Mouse (Mus musculus): Measurements from ENCODE around the gene Celf5. TPM values are rescaled to one million over a fixed set of nuclear protein-coding genes. Genes with fewer than 3 reads are reported as not detected.

Celf5 gene
- polyA plus RNA-seq, 1 experiment from 2014 or later: 0.19 TPM

GRCm38 (mm10) chr10:81410350-81410749 is 72.2 kb downstream of the Celf5 start:
- Histone ChIP-seq H3K36me3 (ENCODE audit: control insufficient read depth, insufficient read depth, low read length) (peaks cover 3% of the 10 kb centered on the region; the same call in 1 of the 2 replicates), H3K4me1 (ENCODE audit: control insufficient read depth, insufficient read depth, low read length) (peaks cover 95% of the 10 kb centered on the region), H3K4me3 (ENCODE audit: low read depth, low read length) (no peak overlapping the region), H3K4me2 (peak overlapping the region; percentile 43), H3K27ac (ENCODE audit: low read depth, low read length) (peak overlapping the region; percentile 54; the same call in 1 of the 2 replicates), H3K27me3 (ENCODE audit: control insufficient read depth, insufficient read depth, low read length) (no peaks in the 10 kb centered on the region; the same call in 1 of the 2 replicates), H3K9ac (ENCODE audit: low read depth, low read length) (0 out of 2 replicates have a peak overlapping the region, but pooled peaks have one; percentile 50), H3K9me3 (replicated peaks; ENCODE audit: control insufficient read depth, low read length) (no peaks in the 10 kb centered on the region)
- ATAC-seq (replicated peaks; ENCODE audit: insufficient number of reproducible peaks, low FRiP score, low TSS enrichment): no peak
- 57% methylated on average over 4 of the region's 4 CpGs for WGBS (ENCODE audit: insufficient replicate concordance)

GRCm38 (mm10) chr10:81409330-81409729 is 73.2 kb downstream of the Celf5 start:
- Histone ChIP-seq H3K27ac (ENCODE audit: low read depth, low read length) (peak overlapping the region; percentile 72), H3K4me3 (ENCODE audit: low read depth, low read length) (0 out of 2 replicates have a peak overlapping the region, but pooled peaks have one; percentile 9), H3K36me3 (ENCODE audit: control insufficient read depth, insufficient read depth, low read length) (peaks cover 5% of the 10 kb centered on the region; the same call in 1 of the 2 replicates), H3K9me3 (replicated peaks; ENCODE audit: control insufficient read depth, low read length) (no peaks in the 10 kb centered on the region), H3K4me1 (ENCODE audit: control insufficient read depth, insufficient read depth, low read length) (peaks cover 88% of the 10 kb centered on the region), H3K9ac (ENCODE audit: low read depth, low read length) (peak overlapping the region; percentile 2; the same call in 1 of the 2 replicates), H3K27me3 (ENCODE audit: control insufficient read depth, insufficient read depth, low read length) (peaks cover 5% of the 10 kb centered on the region; the same call in 1 of the 2 replicates), H3K4me2 (peak overlapping the region; percentile 43)
- ATAC-seq (replicated peaks; ENCODE audit: insufficient number of reproducible peaks, low FRiP score, low TSS enrichment): 0 out of 2 replicates have a peak, but pooled peaks have one; percentile 7
- 15% methylated on average over 8 of the region's 8 CpGs for WGBS (ENCODE audit: insufficient replicate concordance)

Small RNA genes within 50 kb of the gene (microRNA-seq; reads per million reads assigned to microRNA genes)
- gene Gm25595 (ENCODE audit: borderline number of aligned reads): not detected
- gene Mir1191b (ENCODE audit: borderline number of aligned reads): 1.4 reads per million, percentile 19 among the genes with 10 or more reads in this experiment

Other genes starting within 250 kb of the Celf5 start
- 2.3 and 3.7 TPM in 2 replicates for gene Zfr2, start 249.6 kb downstream of the Celf5 start, polyA plus RNA-seq (2014; fragmentation: Nextera tagmentation; extraction: Ambion mirVana)
- 1.0 and 1.7 TPM in 2 replicates for gene Matk, start 229.8 kb downstream of the Celf5 start, polyA plus RNA-seq (2014; fragmentation: Nextera tagmentation; extraction: Ambion mirVana)
- 247 and 257 TPM in 2 replicates for gene Mrpl54, start 215.8 kb downstream of the Celf5 start, polyA plus RNA-seq (2014; fragmentation: Nextera tagmentation; extraction: Ambion mirVana)
- gene Apba3, start 215.7 kb downstream of the Celf5 start, polyA plus RNA-seq (2014; fragmentation: Nextera tagmentation; extraction: Ambion mirVana): 41.2 and 44.1 TPM in 2 replicates
- 0.90 and 1.4 TPM in 2 replicates for gene Tjp3, start 191.1 kb downstream of the Celf5 start, polyA plus RNA-seq (2014; fragmentation: Nextera tagmentation; extraction: Ambion mirVana)
- gene Pip5k1c, start 189.7 kb downstream of the Celf5 start, polyA plus RNA-seq (2014; fragmentation: Nextera tagmentation; extraction: Ambion mirVana): 30.2 and 32.1 TPM in 2 replicates
- gene Cactin, start 161.6 kb downstream of the Celf5 start, polyA plus RNA-seq (2014; fragmentation: Nextera tagmentation; extraction: Ambion mirVana): 20.2 and 25.0 TPM in 2 replicates
- gene Tbxa2r, start 154.0 kb downstream of the Celf5 start, polyA plus RNA-seq (2014; fragmentation: Nextera tagmentation; extraction: Ambion mirVana): 10.9 and 11.2 TPM in 2 replicates
- not detected in 2 replicates for gene Gipc3, start 139.4 kb downstream of the Celf5 start, polyA plus RNA-seq (2014; fragmentation: Nextera tagmentation; extraction: Ambion mirVana)
- 102 and 107 TPM in 2 replicates for gene Hmg20b, start 132.2 kb downstream of the Celf5 start, polyA plus RNA-seq (2014; fragmentation: Nextera tagmentation; extraction: Ambion mirVana)
- gene Mfsd12, start 125.2 kb downstream of the Celf5 start, polyA plus RNA-seq (2014; fragmentation: Nextera tagmentation; extraction: Ambion mirVana): 4.6 and 4.7 TPM in 2 replicates
- gene 4930404N11Rik, start 116.9 kb downstream of the Celf5 start, polyA plus RNA-seq (2014; fragmentation: Nextera tagmentation; extraction: Ambion mirVana): 0.23 and 0.67 TPM in 2 replicates
- gene Fzr1, start 104.2 kb downstream of the Celf5 start, polyA plus RNA-seq (2014; fragmentation: Nextera tagmentation; extraction: Ambion mirVana): 66.1 and 70.0 TPM in 2 replicates
- gene Dohh, start 98.3 kb downstream of the Celf5 start, polyA plus RNA-seq (2014; fragmentation: Nextera tagmentation; extraction: Ambion mirVana): 47.5 and 61.4 TPM in 2 replicates
- 1.4 and 2.9 TPM in 2 replicates for gene Gm48551, start 98.2 kb downstream of the Celf5 start, polyA plus RNA-seq (2014; fragmentation: Nextera tagmentation; extraction: Ambion mirVana)
- 0.55 and 1.2 TPM in 2 replicates for gene Gm48552, start 93.7 kb downstream of the Celf5 start, polyA plus RNA-seq (2014; fragmentation: Nextera tagmentation; extraction: Ambion mirVana)
- 4.2 and 5.8 TPM in 2 replicates for gene Smim24, start 89.7 kb downstream of the Celf5 start, polyA plus RNA-seq (2014; fragmentation: Nextera tagmentation; extraction: Ambion mirVana)
- gene Nfic, start 27.1 kb downstream of the Celf5 start, polyA plus RNA-seq (2014; fragmentation: Nextera tagmentation; extraction: Ambion mirVana): 28.1 and 29.8 TPM in 2 replicates
- 40.9 and 49.0 TPM in 2 replicates for gene Ncln, start 13.7 kb upstream of the Celf5 start, polyA plus RNA-seq (2014; fragmentation: Nextera tagmentation; extraction: Ambion mirVana)
- 0.56 and 0.79 TPM in 2 replicates for gene S1pr4, start 17.4 kb upstream of the Celf5 start, polyA plus RNA-seq (2014; fragmentation: Nextera tagmentation; extraction: Ambion mirVana)
- 2.5 and 3.4 TPM in 2 replicates for gene Gna15, start 41.5 kb upstream of the Celf5 start, polyA plus RNA-seq (2014; fragmentation: Nextera tagmentation; extraction: Ambion mirVana)
- 55.5 and 58.8 TPM in 2 replicates for gene Gna11, start 62.5 kb upstream of the Celf5 start, polyA plus RNA-seq (2014; fragmentation: Nextera tagmentation; extraction: Ambion mirVana)
- 330 and 481 TPM in 2 replicates for gene Aes, start 76.8 kb upstream of the Celf5 start, polyA plus RNA-seq (2014; fragmentation: Nextera tagmentation; extraction: Ambion mirVana)
- gene Tle2, start 91.9 kb upstream of the Celf5 start, polyA plus RNA-seq (2014; fragmentation: Nextera tagmentation; extraction: Ambion mirVana): 17.8 and 18.3 TPM in 2 replicates
- 25.6 and 27.3 TPM in 2 replicates for gene Tle6, start 118.4 kb upstream of the Celf5 start, polyA plus RNA-seq (2014; fragmentation: Nextera tagmentation; extraction: Ambion mirVana)
- gene BC025920, start 123.6 kb upstream of the Celf5 start, polyA plus RNA-seq (2014; fragmentation: Nextera tagmentation; extraction: Ambion mirVana): 0.25 and 0.63 TPM in 2 replicates
- gene Sirt6, start 145.1 kb upstream of the Celf5 start, polyA plus RNA-seq (2014; fragmentation: Nextera tagmentation; extraction: Ambion mirVana): 21.5 and 27.3 TPM in 2 replicates
- 7.2 and 8.1 TPM in 2 replicates for gene Ankrd24, start 145.8 kb upstream of the Celf5 start, polyA plus RNA-seq (2014; fragmentation: Nextera tagmentation; extraction: Ambion mirVana)
- 2.9 and 3.3 TPM in 2 replicates for gene Gm10778, start 166.3 kb upstream of the Celf5 start, polyA plus RNA-seq (2014; fragmentation: Nextera tagmentation; extraction: Ambion mirVana)
- gene Zfp433, start 222.1 kb upstream of the Celf5 start, polyA plus RNA-seq (2014; fragmentation: Nextera tagmentation; extraction: Ambion mirVana): 8.0 and 13.2 TPM in 2 replicates